Mouse (Mus musculus): ENCODE data around the gene Eid3.
A peak's percentile ranks its signal among the peaks of the same experiment; 100 is the strongest.

Gene Eid3

DNA sequence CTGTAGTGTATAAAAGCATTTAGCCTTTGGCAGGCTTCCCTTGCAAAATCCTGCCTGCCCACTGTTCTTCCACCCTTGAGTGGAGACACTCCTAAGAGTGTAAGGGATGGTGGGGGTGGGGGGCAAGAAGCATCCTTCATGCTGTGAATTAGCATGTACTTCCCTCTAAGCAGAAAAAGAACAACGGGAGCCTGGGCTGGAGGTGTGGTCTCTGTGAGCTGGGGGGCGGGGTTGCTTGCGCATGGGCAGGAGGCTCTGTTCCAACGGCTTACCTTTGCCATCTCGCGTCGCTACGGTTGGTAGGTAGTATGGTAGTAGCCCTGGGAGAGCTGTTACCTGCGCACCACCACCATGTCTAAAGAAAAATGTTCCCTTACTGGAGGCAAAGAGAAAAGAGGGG lies at the start of gene Eid3:
Gene Eid3, plus strand, starts transcription at position 271 of the 400 bp plus-strand sequence.
- DNase-seq (ENCODE audit: low spot score in 2 of 2) = no peak

DNA sequence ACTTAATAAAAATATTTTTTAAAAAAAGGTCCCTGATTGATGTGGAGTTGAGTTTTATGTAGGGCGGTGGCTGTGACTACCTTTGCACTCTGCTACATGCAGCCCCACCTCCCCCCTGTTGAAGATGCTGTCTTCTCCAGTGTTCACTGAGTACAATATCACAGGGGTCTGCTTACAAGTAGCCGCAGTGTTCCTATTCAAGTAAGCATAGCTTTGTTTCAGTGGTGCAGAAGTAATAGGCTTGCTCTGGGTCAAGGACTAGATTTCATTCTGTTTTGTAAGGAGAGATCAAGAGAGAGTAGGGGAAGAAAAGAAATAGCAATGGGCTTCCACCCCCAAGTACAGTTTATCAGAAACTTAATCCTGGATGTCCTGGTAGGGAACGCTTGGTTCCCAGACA lies 48.9 kb upstream of the Eid3 start:
- DNase-seq (ENCODE audit: low spot score in 2 of 2) = no peak

DNA sequence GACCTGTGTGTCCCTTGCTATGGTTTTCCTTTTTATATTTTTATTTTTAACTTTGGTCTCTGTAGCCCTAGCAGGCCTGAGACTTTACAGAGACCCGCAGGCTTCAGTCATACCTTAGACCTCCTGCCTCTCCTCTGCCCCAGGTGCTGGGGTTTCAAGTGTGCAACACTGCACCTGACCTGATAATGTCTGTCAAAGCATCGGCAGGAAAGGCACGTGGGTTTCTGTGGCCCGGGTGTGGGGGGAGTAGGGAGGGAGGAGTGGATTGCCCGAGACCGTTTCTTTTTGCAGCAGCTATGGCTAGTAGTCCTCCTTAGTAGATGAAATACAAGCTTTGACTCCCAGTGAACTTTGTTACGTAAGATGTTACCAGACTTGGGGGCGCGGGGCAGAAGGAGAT lies 48.5 kb upstream of the Eid3 start:
- no peak for DNase-seq (ENCODE audit: low spot score in 2 of 2)

DNA sequence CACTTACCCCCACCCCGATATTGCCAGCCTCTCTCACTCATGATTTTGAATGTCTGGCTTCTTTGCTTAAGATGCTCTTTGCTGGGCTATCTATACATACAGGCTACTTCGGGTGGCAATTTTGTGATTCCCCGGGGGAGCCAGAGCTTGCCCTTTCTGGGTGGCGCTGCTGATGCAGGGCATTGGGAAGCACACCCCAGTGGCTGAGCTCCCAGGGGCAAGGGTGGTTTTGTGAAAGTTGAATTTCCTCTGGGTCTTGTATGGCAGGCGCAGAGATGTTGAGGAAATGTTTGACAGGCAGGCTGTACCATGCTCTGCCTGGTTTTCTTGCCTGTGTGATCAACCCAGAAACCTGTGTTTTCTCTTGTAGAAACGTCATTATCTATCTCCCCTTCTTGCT lies 47.8 kb upstream of the Eid3 start:
- no peak for DNase-seq (ENCODE audit: low spot score in 2 of 2)

DNA sequence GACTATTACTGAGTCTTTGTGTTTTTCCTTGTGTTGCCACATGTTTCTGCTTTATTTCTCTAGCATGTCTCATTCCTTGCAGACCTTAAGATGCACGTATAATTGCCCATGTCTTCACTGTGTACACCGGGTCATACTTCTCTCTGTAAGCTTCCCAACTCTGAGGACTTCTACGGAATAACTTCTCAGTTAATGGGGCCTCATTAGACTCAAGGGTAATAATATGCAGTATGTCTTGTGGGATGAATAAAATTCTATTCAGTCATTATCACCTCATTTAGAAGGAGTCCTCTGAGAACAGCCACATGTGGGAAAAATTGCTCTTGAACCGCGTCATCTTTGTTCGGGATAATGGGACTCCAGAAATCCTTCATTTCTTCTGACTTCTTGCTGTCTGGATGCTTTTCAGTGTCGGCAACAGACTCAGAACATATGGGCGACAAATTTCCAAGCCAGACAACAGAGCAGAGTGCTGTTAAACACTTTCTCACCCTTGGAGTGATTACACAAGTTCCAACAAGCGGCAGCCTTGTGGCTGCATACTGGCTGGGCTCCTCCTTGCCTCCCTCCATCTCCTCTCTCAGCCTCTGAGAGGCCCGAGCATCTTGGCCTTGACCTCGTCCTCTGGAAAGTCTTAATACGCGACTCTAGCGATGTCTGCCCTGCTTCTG lies 43.2 kb upstream of the Eid3 start:
- DNase-seq (ENCODE audit: low spot score in 2 of 2) = no peak

DNA sequence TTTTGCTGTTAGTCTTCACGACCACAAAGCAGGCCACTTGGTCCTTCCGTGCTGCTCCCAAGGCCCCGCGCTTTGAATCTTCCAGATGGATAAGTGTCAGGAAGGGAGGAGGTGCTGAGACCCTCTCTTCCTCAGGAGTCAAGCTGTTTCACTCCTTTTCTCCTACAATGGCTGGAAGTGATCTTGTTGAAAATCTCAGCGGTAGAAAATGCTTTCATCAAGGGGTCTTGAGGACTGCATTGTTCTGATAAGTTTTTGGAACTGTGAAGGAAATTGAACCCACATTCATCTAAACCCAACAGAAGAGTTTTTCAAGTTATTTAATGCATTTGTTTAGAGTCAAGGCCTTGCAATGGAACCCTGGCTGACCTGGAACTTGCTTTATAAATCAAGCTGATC lies 42.6 kb upstream of the Eid3 start:
- no peak for DNase-seq (ENCODE audit: low spot score in 2 of 2)

DNA sequence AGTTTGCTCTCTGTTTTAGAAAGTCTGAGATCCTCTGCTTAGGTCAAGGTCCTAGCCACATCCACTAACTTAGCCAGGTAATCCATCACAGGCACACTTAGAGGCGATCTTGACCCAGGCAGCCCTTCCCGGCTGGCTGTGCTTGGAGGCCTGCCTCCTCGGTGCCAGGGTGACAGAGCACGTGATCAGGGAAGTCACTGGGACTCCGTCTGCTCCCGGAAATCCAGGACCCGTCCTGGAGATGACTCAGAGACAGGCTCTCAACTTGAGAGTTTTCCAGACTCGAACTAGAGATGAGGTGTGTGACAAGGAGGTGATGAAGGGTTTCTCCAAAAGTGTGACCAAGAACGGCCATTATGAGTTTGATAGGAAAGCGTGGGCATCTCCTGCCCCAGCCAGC lies 41.9 kb upstream of the Eid3 start:
- DNase-seq (ENCODE audit: low spot score in 2 of 2) = no peak

DNA sequence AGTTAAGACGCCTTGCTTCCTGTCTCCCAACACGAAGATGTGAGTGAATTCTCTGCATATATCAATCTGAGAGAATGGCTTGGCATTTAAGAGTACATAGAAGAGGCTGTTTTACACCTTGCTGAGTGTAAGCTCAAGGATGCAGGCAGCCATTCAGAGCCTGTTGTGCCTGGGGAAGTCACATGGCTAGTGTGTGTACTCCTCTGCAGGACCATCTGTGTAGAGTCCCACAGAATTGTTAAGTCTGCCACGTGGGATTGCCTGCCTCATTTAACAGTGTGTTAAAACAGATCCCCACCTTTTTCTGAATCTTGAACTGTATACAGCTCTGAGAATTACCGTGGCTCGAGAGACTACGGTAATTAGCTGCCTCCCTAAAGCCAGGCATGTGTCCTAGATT lies 39.9 kb upstream of the Eid3 start:
- no peak for DNase-seq (ENCODE audit: low spot score in 2 of 2)

DNA sequence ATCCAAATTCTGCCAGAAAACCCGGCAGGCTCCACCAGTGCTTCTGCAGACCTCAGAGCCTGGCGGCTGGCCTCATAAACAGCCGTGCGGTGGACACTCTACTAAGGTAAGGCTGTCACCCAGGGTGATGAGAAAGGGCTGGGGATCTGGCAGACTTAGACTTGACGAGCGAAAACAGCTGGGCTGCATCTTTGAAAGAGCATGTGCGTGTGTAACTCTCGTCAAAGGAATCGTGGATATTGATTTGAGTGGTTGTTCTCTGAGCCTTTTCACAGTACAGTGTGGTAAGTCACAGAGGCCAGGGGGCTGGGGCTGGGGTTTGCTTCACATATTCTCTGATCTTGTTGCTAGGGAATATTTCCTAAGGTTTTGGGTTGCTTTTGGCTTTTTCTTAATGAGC lies 32.5 kb upstream of the Eid3 start, which contains the start of gene Txnrd1:
Gene Txnrd1, plus strand, starts transcription at position 26 of the 400 bp plus-strand sequence.
- no peak for DNase-seq (ENCODE audit: low spot score in 2 of 2)

DNA sequence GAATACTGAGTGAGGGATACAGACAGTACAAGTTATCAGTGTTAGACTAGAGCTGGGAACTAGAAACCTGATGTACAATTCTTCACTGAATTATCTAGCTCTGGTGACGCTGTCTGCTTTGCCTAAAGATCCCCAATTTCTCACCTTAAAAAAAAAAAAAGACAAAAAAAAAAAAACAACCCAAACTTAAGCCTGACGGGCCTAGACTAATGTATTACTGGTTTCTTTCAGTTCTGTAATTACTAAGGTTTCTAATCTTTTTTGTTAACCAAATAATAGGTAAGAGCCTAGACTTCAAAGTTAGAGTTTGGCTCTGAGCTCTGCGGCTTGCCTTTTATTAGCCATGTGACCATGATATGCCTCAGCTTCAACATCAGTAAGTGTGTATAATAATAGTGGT lies 30.5 kb upstream of the Eid3 start:
- DNase-seq (ENCODE audit: low spot score in 2 of 2) = no peak

DNA sequence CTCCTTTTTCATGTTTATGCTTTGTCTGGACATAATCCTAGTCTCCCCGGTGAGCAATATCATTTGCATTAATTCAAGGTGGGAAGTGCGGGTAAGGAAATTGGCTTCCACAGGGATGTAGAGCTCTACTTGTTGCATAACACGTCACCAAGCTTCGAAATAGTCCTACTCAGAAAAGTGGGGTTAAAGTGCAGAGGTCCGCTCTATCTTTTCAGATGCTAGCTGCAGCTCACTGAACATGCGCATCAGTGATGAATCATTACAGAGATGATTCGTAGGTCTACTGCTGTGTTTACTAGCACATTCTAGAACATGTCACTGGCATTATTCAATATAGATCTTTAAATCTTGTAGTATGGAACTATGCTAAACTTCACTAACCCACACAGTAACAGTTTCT lies 28.0 kb upstream of the Eid3 start:
- no peak for DNase-seq (ENCODE audit: low spot score in 2 of 2)

DNA sequence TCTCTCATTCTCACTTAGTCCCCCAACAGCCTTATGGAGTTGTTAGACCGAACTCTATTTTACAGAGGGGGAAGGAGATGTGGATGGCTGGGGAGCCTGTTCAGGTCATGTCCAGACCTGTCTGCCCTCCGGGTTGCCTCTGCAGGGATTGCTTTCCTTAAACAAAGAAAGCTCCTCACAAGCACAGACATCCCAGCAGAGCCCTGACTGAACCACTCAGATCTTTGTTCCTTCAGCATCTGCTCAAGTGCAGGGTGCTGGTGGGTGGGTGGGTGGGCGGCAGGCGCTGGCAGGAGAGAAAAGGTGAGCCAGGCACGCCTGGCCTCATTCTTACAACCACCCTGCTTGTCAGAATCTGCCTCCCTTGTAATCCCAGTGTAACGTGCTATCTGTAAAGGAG lies 22.3 kb upstream of the Eid3 start:
- DNase-seq (ENCODE audit: low spot score in 2 of 2) = no peak

DNA sequence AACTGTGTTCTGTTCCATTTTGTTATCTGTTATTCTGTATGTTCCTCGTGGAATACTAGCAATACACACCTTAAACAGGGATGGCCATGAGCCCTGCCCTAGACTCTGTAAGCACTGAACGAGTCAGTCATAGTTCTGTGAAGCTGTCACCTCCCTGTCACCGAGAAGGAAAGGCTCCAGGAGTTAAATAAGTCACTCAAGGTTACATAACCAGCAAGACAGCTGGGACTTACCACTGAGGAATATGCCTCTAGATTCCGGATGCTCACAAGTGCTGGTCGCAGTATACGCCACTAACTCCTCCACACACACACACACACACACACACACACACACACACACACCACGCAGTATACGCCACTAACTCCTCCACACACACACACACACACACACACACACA lies 21.7 kb upstream of the Eid3 start:
- DNase-seq (ENCODE audit: low spot score in 2 of 2) = no peak

DNA sequence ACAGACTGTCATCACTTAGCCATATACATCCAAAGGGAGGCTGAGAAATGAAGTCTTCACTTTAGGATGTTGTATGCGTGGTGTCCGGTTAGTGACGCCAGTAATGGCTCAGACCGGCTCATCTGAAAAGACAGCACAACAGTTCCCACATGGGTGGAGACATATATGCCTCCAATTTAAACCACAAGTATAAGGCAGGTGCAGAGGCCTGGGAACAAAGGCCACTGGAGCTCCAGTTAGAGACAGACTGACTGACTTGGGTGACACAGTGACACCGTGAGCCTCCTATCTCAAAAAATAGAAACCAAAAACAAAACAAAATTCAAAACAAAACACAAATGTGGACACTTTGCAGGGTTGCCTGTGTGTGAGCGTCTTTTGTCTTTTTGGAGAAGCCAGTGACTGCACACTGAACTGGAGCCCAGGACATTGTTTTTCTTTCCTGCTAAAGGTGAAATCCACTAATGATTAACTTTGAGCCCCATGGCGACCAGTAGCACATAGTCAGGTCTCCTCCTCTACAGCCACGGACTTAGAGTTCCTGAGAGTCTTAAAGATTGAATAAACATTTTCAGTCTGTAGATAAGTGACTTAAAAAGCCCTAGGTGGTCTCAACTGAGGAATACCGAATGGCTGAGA lies 18.5 kb upstream of the Eid3 start:
- DNase-seq (ENCODE audit: low spot score in 2 of 2) = no peak

DNA sequence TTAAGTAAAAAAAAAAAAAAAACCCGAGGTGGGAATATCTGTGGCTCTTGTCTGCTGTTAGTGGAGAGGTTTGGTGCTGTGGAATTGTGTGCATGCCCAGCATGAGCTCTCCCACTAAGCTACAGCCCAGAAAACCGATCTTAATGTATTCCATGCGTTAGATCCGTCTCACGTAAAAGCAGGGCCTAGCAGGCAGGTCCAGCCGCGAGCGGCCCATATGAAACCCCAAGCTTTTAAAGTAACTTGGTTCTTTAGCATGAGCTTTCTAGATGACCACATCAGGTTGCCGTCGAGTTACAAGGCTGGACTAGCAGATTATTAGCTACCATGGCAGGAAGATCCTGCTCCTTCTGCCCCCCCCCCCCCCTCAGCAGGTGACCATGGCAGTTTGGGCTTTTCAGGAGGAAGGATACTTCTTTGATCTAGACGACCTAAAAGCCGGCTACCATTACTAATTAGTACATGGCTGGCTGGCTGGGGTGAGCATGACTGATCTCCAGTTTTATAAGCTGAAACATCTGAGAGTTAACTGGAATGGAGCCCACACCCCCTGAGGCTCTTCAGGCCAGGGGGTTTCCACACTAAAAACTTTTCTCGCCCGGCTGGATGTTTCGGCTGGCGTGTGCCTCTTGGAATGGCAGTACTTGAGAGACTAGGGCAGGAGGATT lies 16.6 kb upstream of the Eid3 start:
- DNase-seq (ENCODE audit: low spot score in 2 of 2) = no peak

DNA sequence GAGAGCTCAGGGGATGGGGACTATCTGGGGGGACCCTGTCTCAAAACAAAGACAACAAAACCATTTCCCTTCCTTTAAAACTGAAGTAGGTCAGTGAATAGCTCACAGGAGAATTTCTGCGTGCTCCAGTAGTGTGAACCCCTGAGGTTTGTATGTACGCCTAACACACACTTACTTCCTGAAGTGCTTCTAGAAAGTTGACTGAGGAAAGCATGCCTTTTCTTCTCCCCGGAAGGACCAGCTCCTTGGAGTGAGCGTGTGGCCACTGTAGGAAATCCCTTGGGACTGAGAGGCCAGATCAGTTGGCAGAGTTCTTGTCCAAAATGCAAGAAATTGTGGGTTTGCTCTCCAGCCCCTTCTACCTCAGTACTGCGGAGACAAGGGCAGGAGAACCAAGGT lies 16.1 kb upstream of the Eid3 start:
- no peak for DNase-seq (ENCODE audit: low spot score in 2 of 2)

DNA sequence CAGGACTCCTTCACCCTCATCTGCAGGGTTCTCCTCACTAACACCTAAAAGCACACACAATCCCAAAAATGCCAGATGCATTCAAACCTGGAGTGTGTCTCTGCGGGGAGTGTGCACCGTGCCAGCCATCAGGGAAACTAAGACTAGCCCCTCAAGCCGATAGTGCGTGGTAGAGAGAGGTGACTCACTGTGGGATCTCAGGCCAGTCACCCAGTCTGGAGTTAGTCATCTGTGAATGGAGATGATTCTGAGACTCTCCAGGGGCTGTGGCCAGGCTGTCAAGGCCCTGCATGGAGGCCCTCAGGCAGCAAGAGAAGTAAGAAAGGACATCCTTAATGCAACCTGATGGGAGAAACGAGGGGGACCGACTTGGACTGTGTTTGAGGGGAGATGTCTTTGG lies 14.7 kb upstream of the Eid3 start:
- no peak for DNase-seq (ENCODE audit: low spot score in 2 of 2)

DNA sequence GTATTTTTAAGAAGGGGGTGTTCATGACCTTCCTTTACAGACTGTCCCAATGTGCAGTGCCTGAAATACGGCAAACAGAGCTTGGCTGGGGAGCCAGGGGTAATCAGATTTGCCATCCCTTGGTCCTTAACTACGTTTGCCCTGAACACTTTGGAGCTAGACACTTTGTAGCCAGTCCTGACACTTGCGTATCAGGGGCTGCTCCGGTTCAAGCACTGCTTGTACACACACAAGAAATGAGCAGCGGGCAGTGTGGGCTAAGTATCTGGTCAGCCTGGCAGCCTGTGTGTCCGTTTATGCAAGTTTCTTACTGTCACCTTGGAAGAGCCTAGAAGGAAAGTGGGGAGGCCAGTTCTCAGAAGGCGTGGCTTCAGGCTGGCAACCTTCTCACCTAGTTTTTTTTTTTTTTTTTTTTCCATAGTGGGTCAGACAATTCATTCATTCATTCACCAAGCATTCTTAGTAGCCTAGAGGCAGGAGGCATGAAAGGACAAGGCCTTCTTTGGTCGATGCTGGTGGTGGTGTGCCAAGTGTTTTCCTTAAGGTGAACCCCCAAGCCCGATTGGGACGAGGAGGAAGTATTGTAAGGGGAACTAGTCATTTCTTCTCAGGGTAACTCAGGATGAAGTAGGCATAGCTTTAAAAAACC lies 8.3 kb upstream of the Eid3 start:
- no peak for DNase-seq (ENCODE audit: low spot score in 2 of 2)

DNA sequence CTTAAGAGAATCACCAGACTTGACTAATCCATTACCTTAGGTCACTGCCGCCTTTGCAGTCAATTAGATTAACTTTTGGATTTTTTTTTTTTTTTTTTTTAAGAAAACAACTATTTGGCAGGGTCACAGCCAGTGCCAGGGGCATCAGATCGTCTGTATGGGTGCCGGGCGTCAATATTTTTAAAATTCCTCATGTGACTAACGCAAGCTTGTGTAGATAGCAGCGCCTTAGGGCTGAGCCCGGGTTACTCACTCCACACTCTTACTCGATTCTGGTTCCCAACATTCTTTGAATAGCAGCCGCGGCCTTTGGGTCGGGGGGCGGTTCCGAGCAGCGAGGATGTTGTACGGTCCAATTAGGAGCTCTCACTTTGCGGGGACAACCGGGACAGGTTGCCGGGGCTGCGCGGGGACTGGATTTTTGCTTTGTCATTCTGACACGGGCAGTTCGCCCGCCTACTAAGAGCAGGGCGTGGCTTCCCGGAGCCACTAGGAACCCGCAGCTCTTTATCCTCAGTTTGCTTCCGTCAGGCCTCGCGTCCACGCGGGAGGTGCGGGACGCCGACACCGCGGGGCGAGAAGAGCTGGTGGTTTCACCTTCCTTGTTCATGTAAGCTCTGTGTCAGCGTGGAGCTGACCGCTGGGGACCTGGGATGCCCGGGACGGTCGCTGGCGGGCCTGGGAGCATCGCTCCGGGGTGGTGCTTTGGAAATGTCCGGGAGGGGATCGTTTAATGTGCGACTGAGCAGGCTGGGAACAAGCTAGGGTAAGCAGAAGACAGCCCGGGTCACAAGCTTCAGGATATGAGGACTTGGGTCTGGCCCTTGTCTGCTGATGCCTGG lies 7.5 kb upstream of the Eid3 start:
- peak; percentile 78 to 84 for DNase-seq (ENCODE audit: low spot score in 2 of 2)

DNA sequence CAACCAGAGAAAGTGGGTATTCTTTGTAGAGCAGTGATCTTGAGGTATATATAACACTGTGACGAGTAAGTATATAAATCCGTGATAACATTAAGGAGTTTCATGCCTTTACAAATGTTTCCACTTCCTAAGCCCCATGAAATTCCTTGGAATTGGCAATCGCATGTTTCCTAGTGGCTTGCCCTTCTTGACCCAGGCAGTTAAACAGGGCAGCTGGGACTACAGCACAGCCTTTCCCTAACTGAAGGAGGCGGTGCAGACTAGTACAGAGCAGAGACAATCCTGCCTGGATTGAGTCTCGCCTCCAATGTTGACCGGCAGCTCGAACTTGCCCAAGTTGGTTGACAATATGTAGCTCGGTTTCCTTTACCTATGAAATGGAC lies 6.9 kb upstream of the Eid3 start:
- DNase-seq (ENCODE audit: low spot score in 2 of 2) = no peak

DNA sequence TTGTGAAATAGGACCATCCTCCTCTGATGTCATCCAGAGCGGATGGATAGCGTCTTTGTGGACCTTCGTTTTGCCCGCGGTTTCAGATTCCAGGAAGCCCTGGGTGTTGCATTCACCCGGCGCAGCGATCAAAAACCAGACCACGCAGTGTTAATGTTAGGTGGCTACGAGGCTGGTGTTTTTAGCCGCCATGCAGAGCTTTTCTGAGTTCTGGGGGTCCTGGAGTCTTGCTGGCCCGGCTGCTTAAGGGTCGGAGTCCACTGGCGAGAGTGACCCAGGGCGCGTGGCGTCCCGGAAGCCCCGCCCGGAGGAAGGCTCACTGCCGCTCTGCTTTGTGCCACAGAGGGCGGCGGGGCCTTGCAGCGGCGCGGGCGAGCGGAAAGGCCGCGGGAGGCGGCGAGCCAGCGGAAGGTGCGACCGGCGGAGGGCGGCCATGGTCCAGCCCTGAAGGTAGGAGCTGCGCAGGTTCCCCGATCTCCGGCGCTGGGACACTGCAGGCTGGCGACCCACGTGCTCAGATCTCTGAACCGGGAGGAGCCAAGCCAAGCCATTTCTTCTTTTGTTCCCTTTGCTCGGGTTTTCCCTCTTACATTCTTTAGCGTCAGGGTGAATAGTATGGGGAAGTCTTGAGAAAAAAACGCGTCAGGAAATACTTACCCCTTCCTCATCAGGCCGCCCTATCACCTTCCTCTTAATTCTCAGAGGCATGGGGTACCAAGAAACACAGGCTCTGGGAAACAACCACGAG lies 6.1 kb upstream of the Eid3 start:
- DNase-seq (ENCODE audit: low spot score in 2 of 2) = peak; percentile 22 to 31

All from frontal cortex, postnatal 25 days (tissue).